Mouse (Mus musculus): ENCODE measurements around the gene Gfap. TPM values are rescaled to one million over a fixed set of nuclear protein-coding genes. Genes with fewer than 3 reads are reported as not detected.

Gene Gfap
- polyA plus RNA-seq, 2 experiments: 9.3 to 12.6 TPM

GRCm38 (mm10) chr11:102918077-102918476, 17.4 kb upstream of the Gfap start:
- TF ChIP-seq CTCF (IDR thresholded peaks at IDR 0.05; ENCODE audit: low read depth) (no peak), EP300 (IDR thresholded peaks at IDR 0.05; ENCODE audit: low read depth) (no peak)
- ATAC-seq (ENCODE audit: insufficient read depth): no peak
- H3K4me3 ChIP-seq (ENCODE audit: insufficient read depth in 1 of 2, low read depth in 2 of 2, low read length in 2 of 2): no peak overlapping the region
- no peak overlapping the region for H3K4me2 ChIP-seq (ENCODE audit: low read depth)
- no peak overlapping the region for H3K9ac ChIP-seq (replicated peaks)
- H3K27ac ChIP-seq: no peak overlapping the region
- H3K4me1 ChIP-seq (replicated peaks; ENCODE audit: control insufficient read depth in 2 of 2, insufficient read depth in 2 of 2, low read length in 1 of 2): peaks cover 4 to 6% of the 10 kb centered on the region in 2 experiments; a peak in 3 of 4 replicates
- 82% methylated on average over 4 of the region's 4 CpGs for WGBS (ENCODE audit: insufficient replicate concordance)
- no peaks in the 10 kb centered on the region for H3K9me3 ChIP-seq (ENCODE audit: control insufficient read depth, low read length)
- no peak for DNase-seq (ENCODE audit: low read depth in 3 of 3, low spot score in 3 of 3)
- H3K27me3 ChIP-seq (ENCODE audit: control insufficient read depth, insufficient read depth, low read length): no peaks in the 10 kb centered on the region
- H3K36me3 ChIP-seq (replicated peaks; ENCODE audit: control insufficient read depth, insufficient read depth, low read depth): peaks cover 74% of the 10 kb centered on the region

- no peak overlapping the region for H3K27ac ChIP-seq
- no peak overlapping the region for H3K4me3 ChIP-seq (ENCODE audit: insufficient read depth in 1 of 2, low read depth in 2 of 2, low read length in 2 of 2)
- no peak overlapping the region for H3K9ac ChIP-seq (replicated peaks)
- H3K27me3 ChIP-seq (ENCODE audit: control insufficient read depth, insufficient read depth, low read length): no peaks in the 10 kb centered on the region
- no peaks in the 10 kb centered on the region for H3K4me1 ChIP-seq (replicated peaks; ENCODE audit: control insufficient read depth in 2 of 2, insufficient read depth in 2 of 2, low read length in 1 of 2)
- no peak for ATAC-seq (ENCODE audit: insufficient read depth)
- peaks cover 74% of the 10 kb centered on the region for H3K36me3 ChIP-seq (replicated peaks; ENCODE audit: control insufficient read depth, insufficient read depth, low read depth)
- H3K4me2 ChIP-seq (ENCODE audit: low read depth): no peak overlapping the region
- no peaks in the 10 kb centered on the region for H3K9me3 ChIP-seq (ENCODE audit: control insufficient read depth, low read length)
- 89% methylated on average over 9 of the region's 9 CpGs for WGBS (ENCODE audit: insufficient replicate concordance)
- TF ChIP-seq EP300 (IDR thresholded peaks at IDR 0.05; ENCODE audit: low read depth) (no peak), CTCF (IDR thresholded peaks at IDR 0.05; ENCODE audit: low read depth) (no peak)
- no peak for DNase-seq (ENCODE audit: low read depth in 3 of 3, low spot score in 3 of 3)
Measured at GRCm38 (mm10) chr11:102915380-102915779, 14.7 kb upstream of the Gfap start.

- Histone ChIP-seq H3K4me1 (replicated peaks; ENCODE audit: control insufficient read depth in 2 of 2, insufficient read depth in 2 of 2, low read length in 1 of 2) (no peaks in the 10 kb centered on the region), H3K36me3 (replicated peaks; ENCODE audit: control insufficient read depth, insufficient read depth, low read depth) (peaks cover 99% of the 10 kb centered on the region), H3K4me3 (ENCODE audit: insufficient read depth in 1 of 2, low read depth in 2 of 2, low read length in 2 of 2) (no peak overlapping the region), H3K27ac (no peak overlapping the region), H3K9ac (replicated peaks) (no peak overlapping the region), H3K4me2 (ENCODE audit: low read depth) (no peak overlapping the region), H3K27me3 (ENCODE audit: control insufficient read depth, insufficient read depth, low read length) (no peaks in the 10 kb centered on the region), H3K9me3 (ENCODE audit: control insufficient read depth, low read length) (no peaks in the 10 kb centered on the region)
- no peak for TF ChIP-seq CTCF (IDR thresholded peaks at IDR 0.05; ENCODE audit: low read depth)
- WGBS (ENCODE audit: insufficient replicate concordance): 78% methylated on average over 7 of the region's 7 CpGs
- ATAC-seq (ENCODE audit: insufficient read depth) (no peak), DNase-seq (ENCODE audit: low read depth in 3 of 3, low spot score in 3 of 3) (no peak)
Measured at GRCm38 (mm10) chr11:102911376-102911775, 10.7 kb upstream of the Gfap start.

GRCm38 (mm10) chr11:102903654-102904053, 2.9 kb upstream of the Gfap start:
- no peak overlapping the region for H3K9ac ChIP-seq (replicated peaks)
- H3K4me3 ChIP-seq (ENCODE audit: insufficient read depth in 1 of 2, low read depth in 2 of 2, low read length in 2 of 2): no peak overlapping the region
- no peak for TF ChIP-seq EP300 (IDR thresholded peaks at IDR 0.05; ENCODE audit: low read depth)
- no peak for TF ChIP-seq CTCF (IDR thresholded peaks at IDR 0.05; ENCODE audit: low read depth)
- peaks cover 40% of the 10 kb centered on the region for H3K36me3 ChIP-seq (replicated peaks; ENCODE audit: control insufficient read depth, insufficient read depth, low read depth)
- H3K4me1 ChIP-seq (replicated peaks; ENCODE audit: control insufficient read depth in 2 of 2, insufficient read depth in 2 of 2, low read length in 1 of 2): peaks cover 0 to 2% of the 10 kb centered on the region in 2 experiments; a peak in 2 of 4 replicates
- H3K27me3 ChIP-seq (ENCODE audit: control insufficient read depth, insufficient read depth, low read length): no peaks in the 10 kb centered on the region
- DNase-seq (ENCODE audit: low read depth in 3 of 3, low spot score in 3 of 3) (no peak), ATAC-seq (ENCODE audit: insufficient read depth) (no peak)
- 77% methylated on average over 7 of the region's 7 CpGs for WGBS (ENCODE audit: insufficient replicate concordance)
- no peak overlapping the region for H3K4me2 ChIP-seq (ENCODE audit: low read depth)
- H3K9me3 ChIP-seq (ENCODE audit: control insufficient read depth, low read length): no peaks in the 10 kb centered on the region
- H3K27ac ChIP-seq: no peak overlapping the region

DNA sequence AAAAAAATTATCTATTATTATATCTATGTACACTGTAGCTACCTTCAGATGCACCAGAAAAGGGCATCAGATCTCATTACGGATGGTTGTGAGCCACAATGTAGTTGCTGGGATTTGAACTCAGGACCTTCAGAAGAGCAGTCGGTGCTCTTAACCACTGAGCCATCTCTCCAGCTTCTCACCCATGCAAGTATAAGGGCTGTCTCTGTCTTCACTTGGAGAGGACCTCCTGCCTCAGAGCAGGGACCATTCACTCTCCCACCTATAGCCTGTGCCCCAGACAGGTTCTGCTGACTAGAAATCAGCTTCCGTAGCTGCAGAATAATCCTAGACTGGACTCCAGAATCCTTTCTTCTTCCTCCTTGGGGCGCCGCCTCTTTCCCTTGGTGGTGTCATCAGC, 1.4 kb upstream of the Gfap start:
- H3K27me3 ChIP-seq (ENCODE audit: control insufficient read depth, insufficient read depth, low read length): no peaks in the 10 kb centered on the region
- TF ChIP-seq EP300 (IDR thresholded peaks at IDR 0.05; ENCODE audit: low read depth) (no peak), CTCF (IDR thresholded peaks at IDR 0.05; ENCODE audit: low read depth) (no peak)
- H3K4me2 ChIP-seq (ENCODE audit: low read depth): no peak overlapping the region
- H3K36me3 ChIP-seq (replicated peaks; ENCODE audit: control insufficient read depth, insufficient read depth, low read depth): peaks cover 25% of the 10 kb centered on the region
- WGBS (ENCODE audit: insufficient replicate concordance): 74% methylated on average over 5 of the region's 5 CpGs
- H3K9me3 ChIP-seq (ENCODE audit: control insufficient read depth, low read length): no peaks in the 10 kb centered on the region
- DNase-seq (ENCODE audit: low read depth in 3 of 3, low spot score in 3 of 3) (no peak), ATAC-seq (ENCODE audit: insufficient read depth) (no peak)
- H3K27ac ChIP-seq: no peak overlapping the region
- no peak overlapping the region for H3K9ac ChIP-seq (replicated peaks)
- no peak overlapping the region for H3K4me3 ChIP-seq (ENCODE audit: insufficient read depth in 1 of 2, low read depth in 2 of 2, low read length in 2 of 2)
- peaks cover 0 to 2% of the 10 kb centered on the region in 2 experiments; a peak in 2 of 4 replicates for H3K4me1 ChIP-seq (replicated peaks; ENCODE audit: control insufficient read depth in 2 of 2, insufficient read depth in 2 of 2, low read length in 1 of 2)
